Comparison of ENCODE assay signal across 19 mouse cellular contexts in genomic region chr5:91852330-91852729, GRCm38 (mm10).
"Had no signal": no experiment of that assay in that cellular context is flagged by ENCODE, and none has a peak within 500 bp of the region (broad histone marks: within the 10 kb centered on the region; RNA-seq: fewer than 3 reads in every experiment).

No protein-coding gene starts in this region.

- H3K27ac ChIP-seq: midbrain, embryonic 10.5 days; midbrain, embryonic 13.5 days; midbrain, embryonic 15.5 days; neural tube, embryonic 13.5 days; neural tube, embryonic 15.5 days had no signal

- H3K9me3 ChIP-seq: liver, embryonic 15.5 days; midbrain, embryonic 10.5 days; midbrain, embryonic 13.5 days; midbrain, embryonic 15.5 days; neural tube, embryonic 13.5 days; neural tube, embryonic 15.5 days had no signal

- DNase-seq: lung, adult 18-20 months; lung, embryonic 14.5 days; lung, postnatal 10 days; lung, postnatal 4 days; retina, postnatal 1 day; right cerebral cortex, adult 18-20 months; right cerebral cortex, postnatal 25 days; right cerebral cortex, postnatal 4 days; spleen, adult 18-20 months; thymus, adult 18-20 months; thymus, postnatal 14 days; thymus, postnatal 36 days had no signal

- H3K9ac ChIP-seq: liver, embryonic 15.5 days; lung, embryonic 14.5 days; midbrain, embryonic 13.5 days; midbrain, embryonic 15.5 days; neural tube, embryonic 13.5 days; neural tube, embryonic 15.5 days had no signal

- H3K27me3 ChIP-seq: liver, embryonic 15.5 days; midbrain, embryonic 13.5 days; midbrain, embryonic 15.5 days; neural tube, embryonic 13.5 days; neural tube, embryonic 15.5 days had no signal

- H3K4me3 ChIP-seq: liver, embryonic 15.5 days; midbrain, embryonic 10.5 days; midbrain, embryonic 13.5 days; midbrain, embryonic 15.5 days; myocyte; neural tube, embryonic 13.5 days; neural tube, embryonic 15.5 days had no signal

- ATAC-seq: midbrain, embryonic 13.5 days; midbrain, embryonic 15.5 days had no signal

- H3K4me1 ChIP-seq: midbrain, embryonic 10.5 days; midbrain, embryonic 13.5 days; midbrain, embryonic 15.5 days; neural tube, embryonic 13.5 days; neural tube, embryonic 15.5 days had no signal

- H3K4me2 ChIP-seq: liver, embryonic 15.5 days; lung, embryonic 14.5 days; midbrain, embryonic 13.5 days; midbrain, embryonic 15.5 days; neural tube, embryonic 13.5 days; neural tube, embryonic 15.5 days had no signal

- H3K36me3 ChIP-seq: liver, embryonic 15.5 days; midbrain, embryonic 10.5 days; midbrain, embryonic 13.5 days; midbrain, embryonic 15.5 days; neural tube, embryonic 13.5 days; neural tube, embryonic 15.5 days had no signal
